Mouse (Mus musculus): ENCODE measurements around the gene Srcap. TPM values are rescaled to one million over a fixed set of nuclear protein-coding genes. Genes with fewer than 3 reads are reported as not detected.
A peak's percentile ranks its signal among the peaks of the same experiment; 100 is the strongest.

Srcap gene
- polyA plus RNA-seq, 1 experiment, result 1.5 TPM

- Histone ChIP-seq H3K9me3 (ENCODE audit: control insufficient read depth, low read length) (no peaks in the 10 kb centered on the region), H3K36me3 (ENCODE audit: control insufficient read depth) (peaks cover 66% of the 10 kb centered on the region), H3K4me1 (ENCODE audit: control insufficient read depth) (peaks cover 59% of the 10 kb centered on the region), H3K27me3 (ENCODE audit: control insufficient read depth) (no peaks in the 10 kb centered on the region), H3K4me3 (replicated peaks) (peak overlapping the region; percentile 68)
- TF ChIP-seq TAL1 (IDR thresholded peaks at IDR 0.05; ENCODE audit: low read length), result no peak
- TF ChIP-seq GATA1 (IDR thresholded peaks at IDR 0.05; ENCODE audit: low read length), result no peak
Observed at GRCm38 (mm10) chr7:127587196-127587595, 75.4 kb downstream of the Srcap start.

GRCm38 (mm10) chr7:127588011-127588871 lies 76.5 kb downstream of the Srcap start, which contains the start of the genes Ccdc189 and Rnf40:
TSS of gene Ccdc189 (minus strand) at chr7:127588595.
TSS of gene Rnf40 (plus strand) at chr7:127588767.
- Histone ChIP-seq H3K9me3 (ENCODE audit: control insufficient read depth, low read length) (no peaks in the 10 kb centered on the region), H3K27me3 (ENCODE audit: control insufficient read depth) (no peaks in the 10 kb centered on the region), H3K4me3 (replicated peaks) (peak within 1 kb of the TSS; percentile 68), H3K36me3 (ENCODE audit: control insufficient read depth) (peaks cover 66% of the 10 kb centered on the region), H3K4me1 (ENCODE audit: control insufficient read depth) (peaks cover 59% of the 10 kb centered on the region)
- TF ChIP-seq TAL1 (IDR thresholded peaks at IDR 0.05; ENCODE audit: low read length) (no peak), GATA1 (IDR thresholded peaks at IDR 0.05; ENCODE audit: low read length) (no peak)

- H3K9me3 ChIP-seq (ENCODE audit: control insufficient read depth, low read length), result no peaks in the 10 kb centered on the region
- peak overlapping the region; percentile 68 for H3K4me3 ChIP-seq (replicated peaks)
- H3K27me3 ChIP-seq (ENCODE audit: control insufficient read depth), result no peaks in the 10 kb centered on the region
- H3K36me3 ChIP-seq (ENCODE audit: control insufficient read depth), result peaks cover 66% of the 10 kb centered on the region
- H3K4me1 ChIP-seq (ENCODE audit: control insufficient read depth), result peaks cover 59% of the 10 kb centered on the region
- no peak for TF ChIP-seq GATA1 (IDR thresholded peaks at IDR 0.05; ENCODE audit: low read length)
- no peak for TF ChIP-seq TAL1 (IDR thresholded peaks at IDR 0.05; ENCODE audit: low read length)
Observed at GRCm38 (mm10) chr7:127588901-127589300, 77.1 kb downstream of the Srcap start.

- peaks cover 54% of the 10 kb centered on the region for H3K4me1 ChIP-seq (ENCODE audit: control insufficient read depth)
- H3K36me3 ChIP-seq (ENCODE audit: control insufficient read depth), result peaks cover 66% of the 10 kb centered on the region
- H3K4me3 ChIP-seq (replicated peaks), result peak overlapping the region; percentile 68
- H3K27me3 ChIP-seq (ENCODE audit: control insufficient read depth), result no peaks in the 10 kb centered on the region
- no peaks in the 10 kb centered on the region for H3K9me3 ChIP-seq (ENCODE audit: control insufficient read depth, low read length)
- TF ChIP-seq GATA1 (IDR thresholded peaks at IDR 0.05; ENCODE audit: low read length) (no peak), TAL1 (IDR thresholded peaks at IDR 0.05; ENCODE audit: low read length) (no peak)
Observed at GRCm38 (mm10) chr7:127589637-127590036, 77.9 kb downstream of the Srcap start.

- peaks cover 39% of the 10 kb centered on the region for H3K4me1 ChIP-seq (ENCODE audit: control insufficient read depth)
Observed at GRCm38 (mm10) chr7:127591108-127591507, 79.3 kb downstream of the Srcap start.

GRCm38 (mm10) chr7:127592575-127592974 lies 80.8 kb downstream of the Srcap start:
- Histone ChIP-seq H3K9me3 (ENCODE audit: control insufficient read depth, low read length) (peaks cover 2% of the 10 kb centered on the region; the same call in 1 of the 2 replicates), H3K4me1 (ENCODE audit: control insufficient read depth) (peaks cover 25% of the 10 kb centered on the region), H3K36me3 (ENCODE audit: control insufficient read depth) (peaks cover 83% of the 10 kb centered on the region), H3K4me3 (replicated peaks) (no peak overlapping the region), H3K27me3 (ENCODE audit: control insufficient read depth) (no peaks in the 10 kb centered on the region)
- TF ChIP-seq GATA1 (IDR thresholded peaks at IDR 0.05; ENCODE audit: low read length) (no peak), TAL1 (IDR thresholded peaks at IDR 0.05; ENCODE audit: low read length) (no peak)

More at GRCm38 (mm10) chr7:127591108-127591507, 79.3 kb downstream of the Srcap start:
- Histone ChIP-seq H3K27me3 (ENCODE audit: control insufficient read depth) (no peaks in the 10 kb centered on the region), H3K36me3 (ENCODE audit: control insufficient read depth) (peaks cover 69% of the 10 kb centered on the region), H3K4me3 (replicated peaks) (no peak overlapping the region), H3K9me3 (ENCODE audit: control insufficient read depth, low read length) (no peaks in the 10 kb centered on the region)
- TF ChIP-seq GATA1 (IDR thresholded peaks at IDR 0.05; ENCODE audit: low read length) (no peak), TAL1 (IDR thresholded peaks at IDR 0.05; ENCODE audit: low read length) (no peak)

GRCm38 (mm10) chr7:127596747-127597146 lies 85.0 kb downstream of the Srcap start:
- Histone ChIP-seq H3K9me3 (ENCODE audit: control insufficient read depth, low read length) (peaks cover 2% of the 10 kb centered on the region; the same call in 1 of the 2 replicates), H3K4me3 (replicated peaks) (no peak overlapping the region), H3K4me1 (ENCODE audit: control insufficient read depth) (no peaks in the 10 kb centered on the region), H3K36me3 (ENCODE audit: control insufficient read depth) (peaks cover 100% of the 10 kb centered on the region), H3K27me3 (ENCODE audit: control insufficient read depth) (no peaks in the 10 kb centered on the region)
- TF ChIP-seq GATA1 (IDR thresholded peaks at IDR 0.05; ENCODE audit: low read length) (no peak), TAL1 (IDR thresholded peaks at IDR 0.05; ENCODE audit: low read length) (no peak)

GRCm38 (mm10) chr7:127600612-127601011 lies 88.8 kb downstream of the Srcap start:
- Histone ChIP-seq H3K4me3 (replicated peaks) (no peak overlapping the region), H3K36me3 (ENCODE audit: control insufficient read depth) (peaks cover 94% of the 10 kb centered on the region), H3K27me3 (ENCODE audit: control insufficient read depth) (no peaks in the 10 kb centered on the region), H3K4me1 (ENCODE audit: control insufficient read depth) (no peaks in the 10 kb centered on the region), H3K9me3 (ENCODE audit: control insufficient read depth, low read length) (peaks cover 2% of the 10 kb centered on the region; the same call in 1 of the 2 replicates)
- TF ChIP-seq GATA1 (IDR thresholded peaks at IDR 0.05; ENCODE audit: low read length), result no peak
- no peak for TF ChIP-seq TAL1 (IDR thresholded peaks at IDR 0.05; ENCODE audit: low read length)

GRCm38 (mm10) chr7:127601735-127602134 lies 90.0 kb downstream of the Srcap start:
- Histone ChIP-seq H3K36me3 (ENCODE audit: control insufficient read depth) (peaks cover 83% of the 10 kb centered on the region), H3K4me1 (ENCODE audit: control insufficient read depth) (no peaks in the 10 kb centered on the region), H3K4me3 (replicated peaks) (no peak overlapping the region), H3K9me3 (ENCODE audit: control insufficient read depth, low read length) (no peaks in the 10 kb centered on the region), H3K27me3 (ENCODE audit: control insufficient read depth) (no peaks in the 10 kb centered on the region)
- no peak for TF ChIP-seq TAL1 (IDR thresholded peaks at IDR 0.05; ENCODE audit: low read length)
- no peak for TF ChIP-seq GATA1 (IDR thresholded peaks at IDR 0.05; ENCODE audit: low read length)
